8 mouse cellular contexts compared by ENCODE assay signal in genomic region chr12:31895888-31896287, GRCm38 (mm10). TPM values are rescaled to one million over a fixed set of nuclear protein-coding genes. Genes with fewer than 3 reads are reported as not detected.
A peak's percentile ranks its signal among the peaks of the same experiment; 100 is the strongest.
DNase-seq lines count a peak whose midpoint lies in the region; ATAC-seq and TF ChIP-seq lines count a peak whose summit lies in the region.

No protein-coding gene starts in this region.

- no peaks in the 10 kb centered on the region for H3K9me3 ChIP-seq in limb, embryonic 11.5 days (ENCODE audit: control insufficient read depth, low read length)
- H3K9me3 ChIP-seq in intestine, embryonic 15.5 days: no peaks in the 10 kb centered on the region

- intact Hi-C loops in heart, postnatal 36 days (cut with DNase I): no loop called here

- no peaks in the 10 kb centered on the region for H3K36me3 ChIP-seq in limb, embryonic 11.5 days (ENCODE audit: control insufficient read depth, insufficient read depth, low read length)
- no peaks in the 10 kb centered on the region for H3K36me3 ChIP-seq in intestine, embryonic 15.5 days

- 17% methylated on average over 2 of the region's 2 CpGs for WGBS in limb, embryonic 11.5 days
- 36% methylated on average over 2 of the region's 2 CpGs for WGBS in olfactory bulb, adult 2 months
- 21% methylated on average over 2 of the region's 2 CpGs for WGBS in intestine, embryonic 15.5 days

- no peak for TF ChIP-seq CTCF in olfactory bulb, adult 2 months (IDR thresholded peaks at IDR 0.05; ENCODE audit: insufficient read depth, low read depth, low read length)

- peaks cover 6% of the 10 kb centered on the region; the same call in 1 of the 2 replicates for H3K4me1 ChIP-seq in limb, embryonic 11.5 days (ENCODE audit: control insufficient read depth, insufficient read depth, low read length)
- peaks cover 17% of the 10 kb centered on the region for H3K4me1 ChIP-seq in olfactory bulb, adult 2 months (ENCODE audit: control insufficient read depth, insufficient read depth, low read length)
- H3K4me1 ChIP-seq in intestine, embryonic 15.5 days (replicated peaks): 0 out of 2 replicates have a peak, but pooled peaks cover 7% of the 10 kb centered on the region

- H3K4me3 ChIP-seq in limb, embryonic 11.5 days (ENCODE audit: low read depth, low read length): no peak overlapping the region
- H3K4me3 ChIP-seq in olfactory bulb, adult 2 months (ENCODE audit: insufficient read depth, low read depth, low read length): no peak overlapping the region
- H3K4me3 ChIP-seq in intestine, embryonic 15.5 days (replicated peaks): no peak overlapping the region

- no peak for ATAC-seq in limb, embryonic 11.5 days (ENCODE audit: insufficient number of reproducible peaks, low FRiP score, low TSS enrichment, low read depth)
- ATAC-seq in intestine, embryonic 15.5 days: no peak

- H3K4me2 ChIP-seq in limb, embryonic 11.5 days (ENCODE audit: low read depth, severe bottlenecking): no peak overlapping the region
- no peak overlapping the region for H3K4me2 ChIP-seq in intestine, embryonic 15.5 days (replicated peaks)

- DNase-seq in ovary, adult 18-20 months (ENCODE audit: low spot score): peak; percentile 16
- no peak for DNase-seq in ovary, postnatal 10 days (ENCODE audit: low spot score)
- peak; percentile 23 for DNase-seq in forelimb bud, embryonic 11.5 days (ENCODE audit: low read depth, low spot score)
- peak; percentile 33 for DNase-seq in limb, embryonic 11.5 days (ENCODE audit: low spot score)
- no peak for DNase-seq in heart, postnatal 36 days
- DNase-seq in thymus, postnatal 25 days: no peak

- TF ChIP-seq POLR2A in olfactory bulb, adult 2 months (IDR thresholded peaks at IDR 0.05; ENCODE audit: insufficient read depth, low read depth, low read length): no peak

- H3K27ac ChIP-seq in limb, embryonic 11.5 days (replicated peaks; ENCODE audit: low read depth, low read length): no peak overlapping the region
- peak overlapping the region; percentile 58 for H3K27ac ChIP-seq in olfactory bulb, adult 2 months (ENCODE audit: insufficient read depth, low read depth, low read length)
- no peak overlapping the region for H3K27ac ChIP-seq in intestine, embryonic 15.5 days

- no peak overlapping the region for H3K9ac ChIP-seq in limb, embryonic 11.5 days (ENCODE audit: low read length)
- no peak overlapping the region for H3K9ac ChIP-seq in intestine, embryonic 15.5 days

- H3K27me3 ChIP-seq in limb, embryonic 11.5 days (ENCODE audit: control insufficient read depth, insufficient read depth, low read length): no peaks in the 10 kb centered on the region
- no peaks in the 10 kb centered on the region for H3K27me3 ChIP-seq in intestine, embryonic 15.5 days (replicated peaks)

RNA-seq across cellular contexts. Expression of gene Hbp1, which starts 54.4 kb away (rescaled TPM):
- 123 and 125 TPM in 2 replicates for polyA plus RNA-seq in limb, embryonic 11.5 days (2014; fragmentation: Nextera tagmentation; extraction: Ambion mirVana)
- not detected in 2 replicates for polyA plus RNA-seq in olfactory bulb, adult 2 months (2012; ENCODE audit: insufficient read depth, insufficient read length, low replicate concordance, missing spikeins)
- 10 to 100 TPM; 82.7 to 98.0 TPM for total RNA-seq in heart, postnatal 36 days (2021)
- 79.8 and 89.2 TPM in 2 replicates for polyA plus RNA-seq in intestine, embryonic 15.5 days (2015; fragmentation: Nextera tagmentation; extraction: Ambion mirVana)

Comparison
In these comparisons a context has a peak if more than half of its experiments do, and no peak if none do; other contexts are left out.
1. DNase-seq: peak in ovary, adult 18-20 months (single experiment), forelimb bud, embryonic 11.5 days (single experiment) and limb, embryonic 11.5 days (single experiment); none in ovary, postnatal 10 days (single experiment), heart, postnatal 36 days (0 of 2) and thymus, postnatal 25 days (single experiment).
2. RNA of gene Hbp1, which starts 54.4 kb away (polyA plus RNA-seq): 123 to 125 TPM in limb, embryonic 11.5 days and 79.8 to 89.2 TPM in intestine, embryonic 15.5 days; not detected in olfactory bulb, adult 2 months; every median in the first group is over 10 times any median in the second.